Mouse (Mus musculus) ovary, postnatal 10 days (tissue): ENCODE measurements at regions not wholly inside any gene's neighbourhood (a gene's known extent, or its start where the extent isn't known, plus 50 kb on each side); places are given as distances from the start of the nearest gene placed in this dataset.

ENCODE experiments used
- DNase-seq: peaks from one replicate; pipeline ENCODE4 v3.0.0; 2022; ENCODE audit warnings: low spot score

- DNase-seq: no peak
Observed at GRCm38 (mm10) chr5:141137716-141138115, 103.6 kb upstream of the Sdk1 start.

- no peak for DNase-seq
Observed at GRCm38 (mm10) chr5:141138771-141139360, 102.4 kb upstream of the Sdk1 start.

- DNase-seq: no peak
Observed at GRCm38 (mm10) chr5:141139361-141139912, 101.9 kb upstream of the Sdk1 start.

GRCm38 (mm10) chr5:141160391-141160790, 80.9 kb upstream of the Sdk1 start:
- no peak for DNase-seq

- no peak for DNase-seq
Observed at GRCm38 (mm10) chr5:141160956-141161355, 80.3 kb upstream of the Sdk1 start.

GRCm38 (mm10) chr5:141182442-141182841, 58.8 kb upstream of the Sdk1 start:
- no peak for DNase-seq

GRCm38 (mm10) chr5:141189033-141189432, 52.3 kb upstream of the Sdk1 start:
- no peak for DNase-seq
